In genomic region chr9:60398073-60398472, GRCm38 (mm10) we compare ENCODE assay signal across 22 mouse cellular contexts.
DNase-seq lines count a peak whose midpoint lies in the region; ATAC-seq and TF ChIP-seq lines count a peak whose summit lies in the region.
"Had no signal": no experiment of that assay in that cellular context is flagged by ENCODE, and none has a peak within 500 bp of the region (broad histone marks: within the 10 kb centered on the region; RNA-seq: fewer than 3 reads in every experiment).

No protein-coding gene starts in this region.

- no peak for TF ChIP-seq CTCF in lung, embryonic 14.5 days (IDR thresholded peaks at IDR 0.05; ENCODE audit: low read depth)

- H3K4me3 ChIP-seq in intestine, embryonic 15.5 days (replicated peaks): no peak overlapping the region
- H3K4me3 ChIP-seq in intestine, embryonic 16.5 days (ENCODE audit: low read length): no peak overlapping the region
- no peak overlapping the region for H3K4me3 ChIP-seq in lung, embryonic 14.5 days (ENCODE audit: low read depth, low read length)
- H3K4me3 ChIP-seq in neural tube, embryonic 11.5 days (ENCODE audit: low read depth, low read length): no peak overlapping the region
- H3K4me3 ChIP-seq in neural tube, embryonic 15.5 days (replicated peaks): no peak overlapping the region
- H3K4me3 ChIP-seq: embryonic facial prominence, embryonic 15.5 days; forebrain, embryonic 15.5 days; limb, embryonic 13.5 days; liver, embryonic 12.5 days had no signal

- peak; percentile 33 for DNase-seq in embryo, embryonic 10 days (ENCODE audit: low spot score)
- DNase-seq in embryo, embryonic 11 days: no peak
- peak; percentile 62 for DNase-seq in lung, embryonic 14.5 days
- no peak for DNase-seq in lung, postnatal 25 days (ENCODE audit: low spot score)
- DNase-seq in neural tube, embryonic 11.5 days (ENCODE audit: low spot score): peak; percentile 23
- DNase-seq: adrenal gland, adult 8-10 months; cerebellum, adult 18-20 months; cerebellum, postnatal 14 days; kidney, postnatal 36 days; layer of hippocampus, postnatal 36 days; lung, adult 18-20 months; right cerebral cortex, postnatal 25 days; spleen, adult 18-20 months had no signal

- 28% methylated on average over 2 of the region's 2 CpGs for WGBS in intestine, embryonic 15.5 days
- WGBS in intestine, embryonic 16.5 days: 30% methylated on average over 2 of the region's 2 CpGs
- 19% methylated on average over 2 of the region's 2 CpGs for WGBS in lung, embryonic 14.5 days
- WGBS in neural tube, embryonic 11.5 days: 36% methylated on average over 2 of the region's 2 CpGs
- WGBS in neural tube, embryonic 15.5 days: 35% methylated on average over 2 of the region's 2 CpGs

- H3K36me3 ChIP-seq in intestine, embryonic 15.5 days: peaks cover 5% of the 10 kb centered on the region; the same call in 1 of the 2 replicates
- H3K36me3 ChIP-seq in intestine, embryonic 16.5 days (ENCODE audit: control insufficient read depth, insufficient read depth, low read length): no peaks in the 10 kb centered on the region
- H3K36me3 ChIP-seq in lung, embryonic 14.5 days (ENCODE audit: insufficient read depth): no peaks in the 10 kb centered on the region
- no peaks in the 10 kb centered on the region for H3K36me3 ChIP-seq in neural tube, embryonic 11.5 days (ENCODE audit: control insufficient read depth, insufficient read depth, low read length)
- no peaks in the 10 kb centered on the region for H3K36me3 ChIP-seq in neural tube, embryonic 15.5 days
- H3K36me3 ChIP-seq: embryonic facial prominence, embryonic 15.5 days; forebrain, embryonic 15.5 days; limb, embryonic 13.5 days; liver, embryonic 12.5 days had no signal

- 0 out of 2 replicates have a peak overlapping the region, but pooled peaks have one; percentile 6 for H3K27ac ChIP-seq in intestine, embryonic 15.5 days
- H3K27ac ChIP-seq in intestine, embryonic 16.5 days (ENCODE audit: low read length): no peak overlapping the region
- no peak overlapping the region for H3K27ac ChIP-seq in lung, embryonic 14.5 days (ENCODE audit: low read depth)
- no peak overlapping the region for H3K27ac ChIP-seq in neural tube, embryonic 11.5 days (ENCODE audit: low read depth, low read length)
- no peak overlapping the region for H3K27ac ChIP-seq in neural tube, embryonic 15.5 days (replicated peaks)
- H3K27ac ChIP-seq: embryonic facial prominence, embryonic 15.5 days; forebrain, embryonic 15.5 days; limb, embryonic 13.5 days; liver, embryonic 12.5 days had no signal

- H3K4me1 ChIP-seq in intestine, embryonic 15.5 days (replicated peaks): 0 out of 2 replicates have a peak, but pooled peaks cover 6% of the 10 kb centered on the region
- peaks cover 9% of the 10 kb centered on the region for H3K4me1 ChIP-seq in intestine, embryonic 16.5 days (ENCODE audit: control insufficient read depth, insufficient read depth, low read length)
- H3K4me1 ChIP-seq in lung, embryonic 14.5 days (ENCODE audit: insufficient read depth): peaks cover 9% of the 10 kb centered on the region
- no peaks in the 10 kb centered on the region for H3K4me1 ChIP-seq in neural tube, embryonic 11.5 days (ENCODE audit: control insufficient read depth, insufficient read depth, low read length)
- H3K4me1 ChIP-seq in neural tube, embryonic 15.5 days: peaks cover 16% of the 10 kb centered on the region; the same call in 1 of the 2 replicates
- H3K4me1 ChIP-seq: forebrain, embryonic 15.5 days had no signal

- H3K9ac ChIP-seq in intestine, embryonic 15.5 days: no peak overlapping the region
- no peak overlapping the region for H3K9ac ChIP-seq in intestine, embryonic 16.5 days (ENCODE audit: low read depth, low read length)
- no peak overlapping the region for H3K9ac ChIP-seq in lung, embryonic 14.5 days
- no peak overlapping the region for H3K9ac ChIP-seq in neural tube, embryonic 11.5 days (ENCODE audit: low read length)
- H3K9ac ChIP-seq in neural tube, embryonic 15.5 days (replicated peaks): no peak overlapping the region
- H3K9ac ChIP-seq: embryonic facial prominence, embryonic 15.5 days; forebrain, embryonic 15.5 days; limb, embryonic 13.5 days; liver, embryonic 12.5 days had no signal

- no peak overlapping the region for H3K4me2 ChIP-seq in intestine, embryonic 15.5 days (replicated peaks)
- no peak overlapping the region for H3K4me2 ChIP-seq in intestine, embryonic 16.5 days (ENCODE audit: low read depth, low read length)
- no peak overlapping the region for H3K4me2 ChIP-seq in lung, embryonic 14.5 days
- H3K4me2 ChIP-seq in neural tube, embryonic 11.5 days (ENCODE audit: low read depth): no peak overlapping the region
- no peak overlapping the region for H3K4me2 ChIP-seq in neural tube, embryonic 15.5 days
- H3K4me2 ChIP-seq: embryonic facial prominence, embryonic 15.5 days; forebrain, embryonic 15.5 days; heart, embryonic 11.5 days; limb, embryonic 13.5 days; liver, embryonic 12.5 days had no signal

- no peaks in the 10 kb centered on the region for H3K27me3 ChIP-seq in intestine, embryonic 15.5 days (replicated peaks)
- no peaks in the 10 kb centered on the region for H3K27me3 ChIP-seq in intestine, embryonic 16.5 days (replicated peaks; ENCODE audit: control insufficient read depth, insufficient read depth, low read length)
- no peaks in the 10 kb centered on the region for H3K27me3 ChIP-seq in lung, embryonic 14.5 days (ENCODE audit: insufficient read depth, low read length)
- H3K27me3 ChIP-seq in neural tube, embryonic 11.5 days (ENCODE audit: control insufficient read depth, insufficient read depth, low read length): no peaks in the 10 kb centered on the region
- no peaks in the 10 kb centered on the region for H3K27me3 ChIP-seq in neural tube, embryonic 15.5 days (replicated peaks)
- H3K27me3 ChIP-seq: embryonic facial prominence, embryonic 15.5 days; forebrain, embryonic 15.5 days; liver, embryonic 12.5 days had no signal

- peak; percentile 66 for ATAC-seq in intestine, embryonic 15.5 days
- ATAC-seq in intestine, embryonic 16.5 days: no peak
- ATAC-seq in lung, embryonic 14.5 days (ENCODE audit: insufficient read depth): peak; percentile 65; the same call in 1 of the 2 replicates
- no peak for ATAC-seq in neural tube, embryonic 11.5 days (ENCODE audit: insufficient read depth, low FRiP score, low TSS enrichment)
- ATAC-seq in neural tube, embryonic 15.5 days (ENCODE audit: low FRiP score): no peak
- ATAC-seq: activated CD4-positive, CD25-positive, alpha-beta regulatory T cell, adult 4 months; forebrain, embryonic 15.5 days; liver, embryonic 12.5 days had no signal

- H3K9me3 ChIP-seq in intestine, embryonic 15.5 days: no peaks in the 10 kb centered on the region
- H3K9me3 ChIP-seq in intestine, embryonic 16.5 days (ENCODE audit: control insufficient read depth, low read length): no peaks in the 10 kb centered on the region
- H3K9me3 ChIP-seq in lung, embryonic 14.5 days (ENCODE audit: low read depth, low read length): no peaks in the 10 kb centered on the region
- no peaks in the 10 kb centered on the region for H3K9me3 ChIP-seq in neural tube, embryonic 11.5 days (ENCODE audit: control insufficient read depth, low read length)
- H3K9me3 ChIP-seq in neural tube, embryonic 15.5 days (replicated peaks): no peaks in the 10 kb centered on the region
- H3K9me3 ChIP-seq: embryonic facial prominence, embryonic 15.5 days; forebrain, embryonic 15.5 days; limb, embryonic 13.5 days; liver, embryonic 12.5 days had no signal

Comparison
In these comparisons a context has a peak if more than half of its experiments do, and no peak if none do; other contexts are left out.
1. DNase-seq: peak in embryo, embryonic 10 days (single experiment), lung, embryonic 14.5 days (single experiment) and neural tube, embryonic 11.5 days (single experiment); none in embryo, embryonic 11 days (single experiment) and lung, postnatal 25 days (single experiment).
2. ATAC-seq: peak in intestine, embryonic 15.5 days (single experiment) and lung, embryonic 14.5 days (single experiment); none in intestine, embryonic 16.5 days (single experiment), neural tube, embryonic 11.5 days (single experiment) and neural tube, embryonic 15.5 days (single experiment).